Mouse (Mus musculus) 3134 (cell line): ENCODE results near the gene Wnk2.
A peak's percentile ranks its signal among the peaks of the same experiment; 100 is the strongest.
"Not testable (repeated sequence)": the region's sequence is repeated elsewhere in the genome, so short reads cannot be mapped to it uniquely, and the experiment has no call there.

Experiments used
- DNase-seq: peaks from one replicate; pipeline ENCODE4 v3.0.0-alpha.2; 2011; ENCODE audit warnings: low spot score; ENCODE audit not compliant: insufficient read length; ENCODE audit errors: extremely low read depth

Wnk2 gene

DNA sequence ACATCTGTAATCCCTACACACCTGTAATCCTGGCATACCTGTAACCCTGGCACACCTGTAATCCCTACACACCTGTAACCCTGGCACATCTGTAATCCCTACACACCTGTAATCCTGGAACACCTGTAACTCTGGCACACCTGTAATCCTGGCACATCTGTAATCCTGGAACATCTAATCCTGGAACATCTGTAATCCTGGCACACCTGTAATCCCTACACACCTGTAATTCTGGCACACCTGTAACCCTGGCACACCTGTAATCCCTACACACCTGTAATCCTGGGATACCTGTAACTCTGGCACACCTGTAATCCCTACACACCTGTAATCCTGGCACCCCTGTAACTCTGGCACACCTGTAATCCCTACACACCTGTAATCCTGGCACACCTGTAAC lies 93.1 kb downstream of the Wnk2 start:
- DNase-seq = not testable (repeated sequence)

DNA sequence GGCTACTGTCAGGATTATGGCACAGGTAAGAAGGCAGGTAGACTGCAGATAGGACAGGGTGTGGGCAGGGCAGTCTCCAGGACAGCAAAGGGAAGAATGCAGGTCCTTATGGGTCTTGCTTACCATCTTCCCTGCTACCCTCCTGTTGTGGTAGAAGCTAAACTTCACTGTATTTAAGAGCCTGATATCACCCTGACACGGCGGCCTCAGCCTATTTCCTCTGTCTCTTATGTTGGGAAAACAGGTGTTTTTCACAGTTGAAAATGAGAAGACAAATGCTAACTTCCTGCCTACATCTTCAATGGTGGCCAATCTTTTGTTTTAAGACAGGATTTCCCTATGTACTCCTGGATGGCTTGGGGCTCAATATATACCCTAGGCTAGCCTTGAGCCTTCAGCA lies 94.5 kb downstream of the Wnk2 start:
- DNase-seq = no peak

DNA sequence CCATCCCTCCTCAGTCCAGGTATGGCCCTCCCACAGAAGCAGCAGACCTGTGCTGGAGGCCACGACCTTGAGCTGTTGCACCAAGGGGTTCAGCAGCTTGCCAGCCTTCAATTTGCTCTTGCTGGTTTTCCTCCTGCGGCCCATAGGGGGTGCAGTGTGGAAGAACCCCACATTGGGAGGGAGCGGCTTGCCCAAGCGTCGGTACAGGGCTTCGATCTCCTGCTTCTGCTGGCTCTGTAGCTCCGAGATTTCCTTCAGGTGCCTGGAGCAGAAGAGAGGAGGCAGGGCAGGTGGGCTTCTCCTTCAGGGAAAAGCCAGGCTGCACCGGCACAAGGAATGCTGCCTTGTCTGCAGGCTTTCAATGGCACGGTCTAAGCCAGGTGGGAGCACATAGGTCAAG lies 95.3 kb downstream of the Wnk2 start:
- DNase-seq = no peak

DNA sequence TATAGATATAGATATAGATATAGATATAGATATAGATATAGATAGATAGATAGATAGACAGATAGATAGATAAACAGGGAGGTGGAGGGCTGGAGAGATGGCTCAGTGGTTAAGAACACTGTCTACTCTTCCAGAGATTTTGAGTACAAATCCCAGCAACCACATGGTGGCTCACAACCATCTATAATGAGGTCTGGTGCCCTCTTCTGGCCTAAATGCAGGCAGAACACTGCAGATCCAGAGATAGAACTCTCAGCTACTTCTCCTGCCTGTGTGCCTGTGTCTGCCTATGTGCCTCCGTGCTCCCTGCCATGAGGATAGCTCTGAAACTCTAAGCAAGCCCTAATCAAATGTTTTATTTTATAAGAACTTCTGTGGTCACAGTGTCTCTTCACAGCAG lies 100.4 kb downstream of the Wnk2 start:
- no peak for DNase-seq

DNA sequence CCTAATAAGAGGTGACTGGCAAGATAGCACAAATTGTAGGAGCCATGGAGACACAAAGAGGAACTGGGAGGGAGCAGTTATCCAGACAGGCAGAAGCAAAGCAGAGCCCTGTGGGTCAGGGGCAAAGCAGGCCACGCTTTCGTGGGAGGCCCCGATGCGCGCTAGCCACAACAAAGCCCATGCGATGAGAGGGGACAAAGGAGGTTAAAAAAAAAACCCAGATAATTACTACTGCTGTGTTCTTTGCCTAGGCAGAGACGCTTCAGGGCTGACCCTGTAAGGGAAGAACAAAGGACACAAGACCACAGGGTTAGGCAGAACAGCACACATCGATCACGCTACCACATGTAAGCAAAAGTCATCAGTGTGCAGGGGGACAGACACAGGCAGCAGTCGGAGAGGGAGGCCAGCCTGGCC lies 103.7 kb downstream of the Wnk2 start:
- DNase-seq = no peak

DNA sequence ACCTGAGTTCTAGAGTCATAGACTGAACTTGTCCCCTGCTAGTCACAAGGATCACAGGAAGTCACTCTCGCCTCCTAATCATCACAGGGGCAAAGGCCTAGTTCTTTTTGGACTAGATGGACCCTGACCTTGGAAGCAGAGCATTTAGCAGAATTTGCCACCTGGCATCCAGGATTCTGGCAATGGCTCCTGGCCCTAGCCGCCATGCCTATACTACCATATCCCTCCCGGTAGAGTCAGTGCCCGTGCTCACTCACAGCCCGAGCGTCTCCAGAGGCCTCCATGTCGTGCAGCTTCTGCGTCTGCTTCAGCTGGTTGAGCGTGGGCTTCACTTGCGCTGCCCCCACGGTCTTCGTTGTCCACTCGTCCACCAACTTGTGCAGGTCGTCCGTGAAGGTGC lies 105.4 kb downstream of the Wnk2 start:
- DNase-seq = no peak

DNA sequence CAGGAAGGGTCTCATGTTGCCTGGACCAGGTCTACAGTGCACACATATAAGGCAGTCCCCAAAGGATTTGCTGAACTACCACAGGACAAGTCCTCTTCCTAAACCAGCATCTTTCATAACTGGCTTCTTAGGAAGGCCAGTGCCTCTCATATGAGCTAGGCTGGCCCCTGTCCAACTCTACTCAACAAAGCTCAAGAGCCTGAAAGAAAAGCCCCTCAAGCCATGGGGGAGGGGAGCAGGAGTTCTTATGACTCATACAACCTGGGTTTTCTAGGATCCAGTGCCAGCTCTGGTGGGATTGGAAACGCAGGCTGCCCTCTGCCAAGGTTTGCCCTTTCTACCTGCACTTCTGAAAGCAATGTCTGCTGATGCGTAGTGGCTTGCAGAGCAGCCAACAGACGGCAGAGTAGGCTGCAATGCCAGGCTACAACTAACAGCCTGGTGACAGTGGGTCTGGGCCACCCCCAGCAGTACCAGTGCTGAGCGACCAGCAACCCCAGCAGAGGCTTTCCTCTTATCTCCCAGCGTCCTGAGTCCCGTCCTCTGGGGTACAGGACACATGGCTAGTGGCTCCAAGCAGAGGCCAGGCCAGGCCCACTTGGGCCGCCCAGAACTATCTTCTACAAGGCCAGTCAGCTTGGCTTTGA lies 110.8 kb downstream of the Wnk2 start:
- DNase-seq = no peak

DNA sequence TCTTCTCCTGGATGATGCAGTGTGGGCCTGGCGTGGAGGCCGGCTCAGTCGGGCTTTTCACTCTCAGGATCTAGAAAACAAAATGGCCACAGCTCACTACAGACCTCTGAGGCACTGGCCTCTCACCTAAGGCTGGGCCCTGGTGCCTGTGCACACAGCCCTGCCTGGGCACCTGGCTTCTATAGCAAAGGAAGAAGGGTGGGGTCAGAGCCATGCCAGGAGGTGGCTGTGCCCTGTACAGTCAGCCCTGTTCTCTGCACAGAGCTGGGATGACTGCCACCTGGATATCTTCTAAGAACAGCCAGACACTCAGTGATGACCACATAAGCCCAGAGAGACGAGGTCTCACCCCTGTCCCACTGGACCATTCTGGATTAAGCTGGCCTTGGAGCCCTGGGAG lies 111.4 kb downstream of the Wnk2 start:
- no peak for DNase-seq

DNA sequence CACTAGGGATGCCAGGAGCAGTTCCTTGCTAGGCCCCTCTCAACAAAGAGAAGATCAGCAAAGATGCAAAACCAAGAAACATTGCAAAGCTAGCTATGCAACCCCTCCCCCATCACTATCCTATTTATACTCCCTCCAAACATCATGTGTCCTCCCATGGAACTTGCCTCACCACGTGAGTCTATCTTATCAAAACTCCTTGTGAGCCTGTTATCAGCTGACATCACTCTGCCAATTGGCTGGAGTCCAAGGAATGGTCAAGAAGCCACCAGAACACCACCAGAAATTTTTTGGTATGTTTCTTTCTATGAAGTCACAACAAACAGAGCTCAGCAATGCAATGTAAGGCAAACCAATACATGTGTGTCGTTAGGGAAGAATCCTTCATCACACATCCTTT lies 116.8 kb downstream of the Wnk2 start:
- DNase-seq = no peak

DNA sequence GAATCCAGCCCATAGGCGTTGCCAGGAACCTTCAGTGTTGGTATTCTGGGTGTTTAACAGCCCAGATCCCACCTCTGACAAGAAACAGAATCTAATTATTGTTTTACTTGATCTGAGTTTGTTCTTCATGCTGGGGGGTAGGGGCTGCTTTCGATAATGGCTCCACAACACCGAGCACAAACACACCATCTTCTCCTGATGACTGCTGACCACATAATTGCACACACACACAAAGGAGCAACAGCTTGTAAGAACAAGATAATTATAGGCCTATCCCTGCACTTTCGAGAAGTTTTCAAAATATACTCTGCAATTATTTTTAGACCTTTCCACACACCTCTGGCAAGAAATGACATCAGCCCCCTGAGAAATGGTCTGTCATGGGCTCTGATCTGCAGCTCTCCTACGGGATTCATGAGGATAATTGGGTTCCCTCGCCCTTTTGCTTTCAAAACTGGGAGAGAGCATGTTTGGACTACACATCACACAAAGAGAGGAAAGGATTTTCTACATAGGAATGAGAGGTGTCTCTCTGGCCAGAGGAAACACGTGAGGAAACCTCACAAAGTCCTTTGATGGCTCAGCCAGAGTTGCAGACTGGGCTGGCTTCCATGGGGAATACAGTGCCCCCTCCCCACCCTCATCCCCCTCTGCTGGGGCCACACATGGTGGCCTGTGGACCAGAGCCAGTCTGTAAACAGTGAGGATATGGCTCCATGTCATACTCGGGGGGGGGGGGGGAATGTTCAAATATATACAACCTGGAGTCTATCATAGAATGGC lies 118.9 kb downstream of the Wnk2 start:
- DNase-seq = no peak

DNA sequence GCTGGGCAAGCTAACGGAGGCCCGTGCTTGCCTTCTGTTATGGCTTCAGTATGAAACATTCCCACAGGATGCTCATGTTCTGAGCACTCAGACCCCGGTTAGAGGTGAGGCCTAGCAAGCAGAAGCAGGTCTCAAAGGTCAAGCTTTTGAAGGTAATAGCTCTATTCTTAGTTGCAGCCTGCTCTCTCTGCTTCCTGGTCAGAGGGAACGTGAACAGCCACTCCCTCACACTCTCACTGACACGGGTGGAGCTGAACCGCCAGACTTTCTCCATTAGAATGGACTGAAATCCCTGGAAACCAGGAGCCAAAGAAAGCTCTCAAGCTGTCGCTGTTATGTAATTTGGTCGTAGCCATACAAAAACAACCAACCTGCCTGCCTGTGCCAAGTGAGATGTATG lies 120.8 kb downstream of the Wnk2 start:
- no peak for DNase-seq

DNA sequence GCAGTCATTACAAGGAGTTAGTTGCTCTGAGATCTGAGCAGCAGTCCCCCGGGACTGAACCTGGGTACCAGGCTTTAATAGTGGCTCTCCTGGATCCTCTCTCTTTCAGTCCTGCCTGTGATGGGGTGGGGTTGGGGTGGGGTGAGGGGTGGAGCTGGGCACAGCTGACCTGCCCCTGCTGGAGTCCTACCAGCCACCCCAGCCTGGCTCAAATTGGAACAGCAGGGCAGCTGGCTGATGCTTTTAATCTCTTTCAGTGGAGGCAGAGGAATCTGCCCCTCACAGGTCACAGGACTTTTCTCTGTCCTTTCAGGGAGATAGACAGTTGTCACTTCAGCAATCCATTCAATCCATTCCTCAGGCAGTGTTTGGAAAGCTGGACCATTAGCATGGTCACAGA lies 122.3 kb downstream of the Wnk2 start:
- no peak for DNase-seq

DNA sequence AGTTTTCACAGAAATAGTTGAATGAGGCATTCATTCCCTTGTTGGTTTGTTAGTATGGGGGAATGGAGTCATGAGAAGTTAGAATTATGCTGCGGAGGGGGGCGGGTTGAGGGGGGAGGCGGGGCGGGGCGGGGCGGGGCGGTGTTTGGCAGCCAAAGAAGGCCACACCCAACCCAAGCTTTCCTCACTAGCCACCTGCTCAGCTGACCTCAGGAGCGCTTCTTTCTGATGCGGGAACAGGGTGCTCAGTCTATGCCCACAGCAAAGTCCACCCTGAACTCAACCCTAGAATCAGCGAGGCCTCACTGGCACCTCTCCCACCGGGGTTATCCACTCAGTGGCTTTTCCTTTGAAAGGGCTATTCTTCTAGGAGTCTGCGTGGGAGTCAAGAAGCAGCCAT lies 123.1 kb downstream of the Wnk2 start:
- DNase-seq = no peak

DNA sequence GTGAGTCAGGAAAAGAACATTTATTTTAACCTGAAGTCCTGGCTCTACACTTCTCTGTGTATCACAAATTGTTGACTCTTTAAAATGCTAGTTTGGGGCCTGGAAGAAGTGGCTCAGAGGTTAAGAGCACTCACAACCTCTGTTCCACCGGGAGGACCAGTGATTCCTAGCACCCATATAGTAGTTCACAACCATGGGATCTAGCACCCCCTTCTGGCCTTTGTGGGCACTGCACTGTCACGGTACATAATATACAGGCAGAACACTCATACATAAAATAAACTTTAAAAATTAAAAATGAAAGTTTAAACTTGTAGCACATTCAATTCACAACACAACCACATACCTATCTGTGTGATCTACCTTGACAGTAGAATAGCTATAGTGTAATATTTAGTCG lies 126.1 kb downstream of the Wnk2 start:
- no peak for DNase-seq

DNA sequence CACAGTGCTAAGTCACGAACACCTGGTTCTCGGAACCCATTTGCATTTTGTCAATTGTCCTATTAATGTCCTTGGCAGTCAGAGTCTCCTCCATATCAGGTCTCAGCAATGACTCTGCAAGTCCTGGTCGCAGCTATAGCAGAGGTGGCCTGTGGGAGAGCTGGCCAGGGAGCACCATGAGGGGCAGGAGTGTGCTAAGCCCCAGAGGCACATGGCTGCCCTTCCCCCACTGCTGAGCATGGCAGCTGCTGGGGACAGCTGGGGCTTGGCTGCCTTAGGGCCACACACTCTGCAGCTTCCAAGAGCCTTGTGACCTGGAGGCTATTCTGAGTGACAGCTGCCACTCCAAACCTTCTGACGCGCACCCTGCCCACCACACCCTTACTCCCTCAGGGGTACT lies 127.7 kb downstream of the Wnk2 start:
- DNase-seq = no peak

DNA sequence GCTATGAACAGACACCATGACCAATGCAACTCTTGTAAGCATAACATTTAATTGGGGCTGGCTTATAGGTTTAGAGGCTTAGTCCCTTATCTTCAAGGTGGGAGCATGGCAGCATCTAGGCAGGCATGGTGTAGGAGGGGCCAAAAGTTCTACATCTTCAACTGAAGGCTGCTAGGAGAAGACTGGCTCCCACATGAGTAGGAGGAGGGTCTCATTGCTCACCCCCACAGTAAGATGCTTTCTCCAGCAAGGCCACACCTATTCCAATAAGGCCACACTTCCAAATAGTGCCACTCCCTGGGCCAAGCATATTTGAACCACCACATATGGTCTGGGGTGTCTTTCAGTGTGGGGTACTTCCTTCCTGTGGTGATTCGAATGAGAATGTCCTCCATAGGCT lies 130.4 kb downstream of the Wnk2 start:
- no peak for DNase-seq

DNA sequence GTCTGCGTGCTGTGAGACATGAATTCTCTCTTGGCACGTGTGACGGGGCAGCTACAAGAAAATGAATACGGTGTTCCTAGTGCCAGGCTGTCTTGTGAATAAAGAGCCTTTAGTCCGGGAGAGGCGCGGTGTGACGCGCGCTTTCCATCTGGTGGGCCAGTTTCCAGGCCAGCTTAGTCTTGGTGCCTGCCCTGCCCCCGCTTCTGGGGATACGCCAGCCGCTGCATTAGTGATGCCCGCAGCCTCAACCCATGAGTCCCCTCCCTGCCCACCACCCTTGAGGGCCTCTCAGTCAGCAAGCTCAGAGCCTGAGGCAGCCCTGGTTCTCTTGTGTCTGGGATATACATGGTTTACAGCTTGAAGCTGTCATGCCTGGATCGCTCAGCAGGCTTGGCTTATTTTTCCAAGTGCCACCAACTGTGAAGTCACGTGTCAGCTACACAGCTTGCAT lies 131.5 kb downstream of the Wnk2 start:
- no peak for DNase-seq

DNA sequence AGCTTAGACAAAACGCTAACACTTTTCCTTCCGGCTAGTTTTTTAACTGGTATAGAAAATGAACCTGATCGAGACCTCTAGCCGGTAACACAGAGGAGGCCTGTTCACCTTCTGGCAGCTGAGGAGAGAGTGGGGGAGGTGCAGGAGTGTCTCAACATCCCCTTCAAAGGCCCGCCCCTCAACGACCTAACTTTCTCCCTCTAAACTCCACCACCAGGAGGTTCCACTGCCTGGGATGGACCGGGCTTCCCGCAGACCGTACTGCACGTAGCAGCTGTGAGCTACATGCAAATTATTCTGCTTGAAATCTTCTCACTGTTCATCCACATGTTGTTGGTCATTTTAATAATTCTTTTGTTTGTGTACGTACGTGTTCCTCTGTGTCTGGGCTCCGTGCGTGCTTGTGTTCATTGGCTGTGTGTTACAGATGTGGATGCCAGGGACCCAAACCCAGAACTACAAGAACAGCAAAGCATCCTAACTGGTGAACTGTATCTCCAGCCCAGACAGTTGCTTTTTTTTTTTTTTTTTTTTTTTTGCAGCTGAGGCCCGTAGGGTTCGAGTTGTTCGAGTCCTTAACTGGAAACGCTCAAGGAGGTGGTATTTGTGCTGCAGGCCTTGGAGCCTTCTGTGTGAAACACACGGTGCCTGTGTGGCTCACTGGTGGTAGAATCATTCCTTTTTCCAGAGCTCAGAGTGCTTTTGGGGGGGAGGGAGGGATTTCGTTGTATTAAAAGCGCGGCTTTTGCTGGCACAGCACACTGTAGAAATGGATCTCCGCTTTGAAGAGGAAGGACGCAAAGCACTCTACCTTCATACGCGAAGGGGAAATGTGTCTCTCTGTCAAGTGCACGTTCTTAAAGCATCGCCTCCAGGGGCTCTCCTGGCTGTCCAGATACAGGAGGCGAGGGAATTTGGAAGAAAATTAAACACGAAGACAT lies 132.2 kb downstream of the Wnk2 start:
- DNase-seq = no peak

DNA sequence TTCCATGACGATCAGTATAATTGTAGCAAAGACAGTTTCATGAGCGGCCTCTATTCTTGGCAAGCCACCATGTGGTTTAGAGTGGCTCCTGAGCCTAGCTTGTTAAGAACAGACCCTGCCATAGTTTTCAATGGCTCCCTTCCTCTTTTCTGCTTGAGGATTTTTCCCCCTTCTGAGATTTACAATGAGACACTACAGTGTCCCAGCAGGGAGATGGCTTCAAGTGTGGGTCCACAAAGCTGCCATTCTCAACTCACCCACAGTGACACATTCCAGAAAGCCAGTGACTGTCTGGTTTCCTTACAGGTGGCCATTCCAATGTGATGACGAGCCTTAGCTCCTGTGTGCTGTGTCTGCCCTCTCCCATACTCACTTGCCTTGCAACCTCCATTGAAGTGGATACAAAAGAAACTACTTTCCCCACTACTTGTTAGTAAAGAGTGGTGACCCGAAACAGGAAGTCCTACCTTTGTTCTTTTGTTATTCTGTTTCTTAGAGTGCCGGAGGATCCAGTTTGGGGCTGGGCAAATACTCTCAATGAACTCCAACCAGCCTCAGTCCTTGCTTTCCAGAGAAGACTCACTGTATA lies 134.5 kb downstream of the Wnk2 start:
- DNase-seq = peak; percentile 35

DNA sequence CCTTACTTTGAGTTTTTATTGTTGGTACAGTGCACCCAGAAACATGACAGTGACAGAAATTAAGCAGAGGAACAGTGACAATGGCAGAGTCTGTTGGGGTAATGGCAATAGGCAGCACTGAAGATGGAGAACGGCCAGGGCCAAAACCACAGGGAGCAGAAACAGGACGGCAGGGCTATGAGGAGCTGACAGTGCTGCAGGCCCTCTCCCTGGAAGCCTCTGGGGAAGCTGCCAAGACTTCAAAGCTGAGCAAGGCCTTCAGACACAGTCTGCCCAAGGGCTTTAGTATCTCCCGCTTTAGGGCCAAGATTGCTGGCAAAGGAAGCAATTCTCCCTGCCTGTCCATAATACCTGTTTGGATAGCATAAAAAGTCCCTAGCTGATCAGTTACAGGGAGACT lies 146.1 kb downstream of the Wnk2 start:
- peak; percentile 59 for DNase-seq

DNA sequence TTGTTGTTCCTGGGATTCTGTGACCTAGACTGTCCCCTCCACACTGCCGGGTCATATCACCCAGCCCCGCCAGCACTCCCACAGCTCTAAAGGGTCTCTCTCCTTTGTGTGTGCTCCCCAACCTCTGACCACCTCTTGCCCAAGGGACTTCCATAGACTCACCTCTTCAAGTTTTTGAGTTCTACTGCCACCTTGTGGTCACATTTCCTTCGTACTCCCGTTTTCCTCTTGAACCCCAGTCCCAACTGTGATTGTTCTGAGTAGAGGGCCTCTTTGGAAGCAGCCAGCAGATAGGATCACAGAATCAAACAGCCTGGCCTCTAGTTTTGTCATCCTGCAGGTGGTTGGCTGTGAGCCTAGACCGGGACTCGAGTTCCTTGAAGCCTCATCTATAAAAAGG lies 149.2 kb downstream of the Wnk2 start:
- peak; percentile 28 for DNase-seq
